Mouse (Mus musculus): Measurements from ENCODE around the gene Cuedc2.

Cuedc2 gene

DNA sequence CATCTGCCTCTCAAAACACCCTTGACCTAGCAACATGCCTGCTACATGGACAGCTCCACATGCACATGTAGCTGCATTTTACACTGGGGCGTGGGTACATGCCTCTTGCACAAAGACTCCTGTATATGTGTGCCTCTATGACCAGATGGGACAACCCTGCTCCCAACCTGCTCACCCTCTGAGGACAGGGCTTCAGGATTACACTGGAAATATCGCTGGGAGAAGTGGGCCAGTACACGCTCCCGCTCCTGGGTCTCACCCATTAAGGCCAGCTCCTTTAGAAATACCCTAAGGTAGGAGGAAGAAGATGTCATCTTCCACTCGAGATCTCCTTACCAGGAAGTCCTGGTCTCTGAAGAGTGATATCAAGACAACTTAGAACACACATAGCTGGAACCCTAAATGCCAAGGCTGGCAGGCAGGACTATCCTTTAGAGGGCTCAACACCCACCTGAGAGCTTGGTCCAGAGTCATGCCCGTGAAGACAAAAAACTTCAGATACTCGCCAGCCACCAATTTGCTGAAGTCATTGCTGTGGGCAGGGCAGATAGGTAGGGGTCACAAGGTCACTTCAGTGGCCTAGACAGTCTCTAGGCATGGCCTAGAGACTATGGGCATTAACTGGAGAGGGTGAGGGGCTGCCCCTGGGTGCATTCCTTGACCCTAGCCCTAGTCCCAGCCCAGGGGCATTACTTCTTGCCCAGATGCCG, 18.3 kb downstream of the Cuedc2 start:
- DNase-seq = peak; percentile 4 to 17

DNA sequence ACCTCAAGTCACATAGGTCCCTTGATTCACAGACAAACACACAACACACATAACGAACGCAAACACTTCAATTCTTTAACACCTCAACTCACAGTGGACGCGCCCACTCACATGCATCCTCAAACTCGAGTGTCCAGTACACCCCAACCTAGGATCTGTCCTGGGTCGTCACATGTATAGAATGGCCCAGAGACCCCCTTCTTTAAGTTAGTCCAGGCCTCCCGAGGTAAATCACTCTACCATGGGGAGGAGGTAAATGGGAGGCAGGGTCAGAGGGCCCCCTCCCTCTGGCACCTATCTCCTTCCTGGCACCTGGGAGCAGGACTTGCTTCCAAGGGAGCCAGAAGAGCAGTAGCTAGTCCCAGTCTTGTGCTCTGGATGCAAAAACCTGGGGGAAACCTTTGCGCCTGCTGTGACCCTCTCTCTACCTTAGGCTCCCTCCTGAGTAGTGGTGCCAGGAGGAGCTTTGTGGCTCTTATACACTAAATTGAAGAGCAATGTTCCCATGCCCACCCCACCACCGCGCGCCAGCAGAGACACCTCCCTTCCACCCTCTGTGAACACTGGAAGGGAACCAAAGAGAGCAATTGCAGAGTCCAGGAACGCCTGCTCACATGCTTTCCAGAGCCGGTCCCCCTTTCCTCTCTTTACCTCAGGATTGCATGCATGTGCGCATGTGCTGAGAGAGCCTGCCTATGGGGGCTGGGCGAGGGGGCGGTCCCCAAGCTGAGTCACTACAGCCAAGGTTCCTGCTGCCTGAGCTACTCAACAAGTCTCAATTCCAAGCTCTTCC, 19.7 kb downstream of the Cuedc2 start:
- peak; percentile 83 to 88 for DNase-seq

DNA sequence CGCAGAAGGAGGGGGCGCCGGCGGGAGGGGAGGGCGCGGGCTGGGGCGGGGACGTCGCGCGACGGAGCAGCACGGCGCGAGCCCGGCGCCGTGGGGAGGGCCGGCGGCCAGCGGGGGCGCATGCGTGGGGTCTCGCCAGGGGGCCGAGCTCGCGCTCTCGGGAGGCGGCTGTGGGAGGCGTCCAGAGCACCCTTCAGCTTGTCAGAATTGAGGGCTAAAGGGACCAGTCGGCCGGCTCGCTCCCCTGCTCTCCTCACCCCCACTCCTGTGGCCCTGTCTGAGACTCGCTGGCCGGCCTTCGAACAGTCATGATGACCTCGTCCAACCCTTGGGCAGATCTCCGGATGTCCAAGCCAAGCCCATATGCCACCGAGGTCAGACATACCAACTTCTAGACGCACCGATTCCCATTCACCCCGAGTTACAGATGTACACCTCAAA, 20.5 kb downstream of the Cuedc2 start:
- DNase-seq = peak; percentile 42 to 50

DNA sequence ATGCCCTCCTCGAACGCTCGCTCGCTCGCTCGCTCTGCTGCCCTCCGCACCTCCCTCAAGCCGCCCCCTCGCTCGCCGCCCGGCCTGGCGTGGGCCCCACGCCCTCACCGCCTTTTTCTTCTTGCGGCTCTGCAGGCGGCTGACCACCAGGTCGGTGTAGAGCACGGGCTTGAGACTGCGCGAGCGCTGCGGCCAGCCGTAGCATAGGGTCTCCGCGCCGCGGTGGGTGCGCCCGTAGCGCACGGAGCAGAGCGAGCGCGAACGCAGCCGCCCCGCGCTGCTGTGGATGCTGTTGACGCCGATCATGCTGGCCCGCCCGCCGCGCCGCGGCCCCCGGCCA, 21.0 kb downstream of the Cuedc2 start:
- DNase-seq = peak in 1 of 2 experiments; percentile 37

DNA sequence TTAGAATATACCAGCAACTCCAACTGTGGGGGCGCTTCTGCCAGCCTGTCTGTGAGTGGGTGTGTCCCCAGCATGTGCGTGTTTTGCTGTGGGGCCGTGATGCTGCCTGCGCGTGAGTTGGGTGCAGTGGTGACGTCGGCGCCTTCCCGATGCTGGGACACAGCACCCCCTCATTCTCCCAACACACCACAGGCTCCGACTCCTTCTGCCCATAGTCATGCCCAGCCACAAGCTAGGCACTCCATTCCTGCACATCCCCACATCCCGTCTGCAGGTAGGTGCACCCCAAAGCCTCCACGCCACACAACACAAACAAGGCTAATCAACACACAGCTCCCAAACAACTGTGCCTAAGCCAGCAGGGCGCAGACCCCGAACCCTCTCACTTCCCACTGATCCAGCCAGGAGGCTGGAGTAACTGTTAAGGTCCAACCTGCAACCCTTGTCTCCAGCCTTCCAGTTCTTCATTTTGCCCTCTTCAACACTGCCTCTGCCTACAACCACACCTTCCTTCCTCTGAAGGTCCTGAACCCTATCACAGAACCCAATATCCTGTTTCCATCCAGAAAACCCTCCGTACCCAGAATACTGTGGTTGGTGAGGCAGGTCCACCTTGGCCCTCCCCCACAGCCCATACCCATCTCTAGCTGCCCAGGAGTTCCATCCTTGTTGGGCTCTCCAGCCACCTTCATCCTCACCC, 21.5 kb downstream of the Cuedc2 start:
- DNase-seq = peak; percentile 12 to 13

DNA sequence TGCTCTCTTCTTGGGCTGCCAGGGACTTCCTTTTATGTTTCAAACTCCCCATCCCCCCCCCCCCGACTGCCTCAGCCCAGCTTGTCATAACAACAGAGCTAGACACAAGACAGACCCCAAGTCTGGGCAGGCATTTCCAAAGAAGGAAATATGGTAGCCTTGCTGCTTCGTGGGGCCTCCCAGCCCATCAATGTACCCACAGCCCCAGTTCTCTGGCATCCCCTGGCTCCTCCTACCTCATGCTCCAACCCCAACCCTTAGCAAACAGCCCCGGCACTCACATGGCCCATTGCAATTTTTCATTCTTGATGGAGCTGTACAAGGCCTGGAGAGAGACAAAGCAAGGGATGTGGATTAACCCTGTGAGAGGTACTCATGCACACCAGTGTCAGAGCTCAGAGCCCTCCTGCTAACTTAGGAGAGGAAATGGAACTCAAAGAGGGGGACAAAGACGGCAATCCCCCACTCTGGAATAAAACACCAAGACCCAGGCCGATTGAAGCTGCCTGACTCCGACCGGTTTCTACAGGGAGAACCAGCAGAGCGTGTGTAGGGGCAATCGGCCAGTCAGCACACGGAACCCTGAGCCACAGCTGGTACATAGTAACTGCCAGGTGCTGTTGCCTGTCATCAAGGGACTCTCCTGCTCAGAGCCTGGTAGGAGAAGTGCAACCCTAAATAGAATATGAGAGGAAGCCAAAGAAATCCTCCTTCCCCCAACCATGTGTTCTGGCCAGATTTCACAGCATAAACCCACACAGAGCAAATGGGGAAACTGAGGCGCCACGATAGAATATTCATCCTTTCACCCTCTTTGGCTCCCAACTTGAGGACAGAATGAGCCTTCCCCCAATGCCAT, 22.5 kb downstream of the Cuedc2 start:
- peak in 1 of 2 experiments; percentile 16 for DNase-seq

DNA sequence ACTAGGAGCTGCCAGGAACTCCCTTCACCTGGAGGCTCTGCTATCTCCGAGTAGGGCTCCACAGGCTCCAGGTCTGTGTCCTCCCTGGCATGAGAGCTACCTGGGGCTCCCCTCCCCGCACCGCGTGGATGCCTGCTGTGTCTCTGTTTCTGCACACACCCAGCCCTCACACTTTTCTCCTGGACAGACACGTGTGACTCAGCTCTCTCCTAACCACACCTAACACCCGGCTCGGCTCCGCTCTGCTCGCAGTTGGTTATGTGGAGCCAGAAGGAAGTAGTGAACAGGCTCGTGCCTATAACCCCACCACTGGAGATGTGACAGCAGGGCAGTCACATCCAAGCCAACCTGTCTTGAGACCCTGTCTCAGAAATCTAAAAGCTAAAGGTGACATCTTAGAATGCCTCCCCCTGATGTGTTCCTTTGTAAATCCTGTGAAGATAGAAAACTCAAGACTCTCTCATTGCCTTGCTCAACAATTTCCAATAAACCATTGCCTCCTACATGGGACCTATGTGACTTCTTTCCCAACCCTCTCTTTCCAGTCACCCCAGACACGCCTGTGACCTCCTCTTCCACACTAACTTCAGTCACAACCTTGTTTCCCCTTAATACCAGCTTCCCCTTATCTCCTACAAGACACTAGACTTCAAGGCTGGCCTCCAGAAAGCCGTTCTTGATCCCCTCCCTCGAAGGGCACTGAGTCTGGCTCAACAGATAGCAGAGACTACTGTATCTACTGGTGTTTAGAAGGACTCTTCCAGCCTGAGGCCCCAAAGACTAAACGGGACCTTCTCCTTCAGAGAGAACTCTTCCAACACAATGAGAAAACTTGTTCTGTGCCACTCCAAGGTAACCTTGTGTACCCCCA, 23.4 kb downstream of the Cuedc2 start:
- peak in 1 of 2 experiments; percentile 3 for DNase-seq

DNA sequence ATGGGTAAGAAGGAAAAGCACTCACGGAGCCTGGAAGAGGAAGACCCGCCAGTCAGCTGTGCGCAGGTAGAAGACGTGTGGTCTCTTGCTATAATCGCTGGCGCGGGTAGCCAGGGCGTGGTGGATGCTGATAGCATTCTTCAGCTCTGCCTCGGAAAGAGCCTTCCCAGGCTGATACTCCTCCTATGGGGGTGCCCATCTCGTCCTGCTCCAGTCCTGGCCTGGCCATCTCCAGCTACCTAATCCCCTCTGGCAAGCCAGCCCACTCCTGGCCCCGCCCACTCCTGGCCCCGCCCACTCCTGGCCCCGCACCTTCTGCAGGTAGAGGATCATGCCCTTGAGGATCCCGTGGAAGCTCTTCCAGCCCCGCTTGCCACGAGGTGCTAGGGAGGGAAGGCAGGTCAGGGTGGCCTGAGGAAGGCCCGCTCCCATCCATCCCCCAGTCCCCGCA, 24.3 kb downstream of the Cuedc2 start:
- peak; percentile 27 to 28 for DNase-seq

DNA sequence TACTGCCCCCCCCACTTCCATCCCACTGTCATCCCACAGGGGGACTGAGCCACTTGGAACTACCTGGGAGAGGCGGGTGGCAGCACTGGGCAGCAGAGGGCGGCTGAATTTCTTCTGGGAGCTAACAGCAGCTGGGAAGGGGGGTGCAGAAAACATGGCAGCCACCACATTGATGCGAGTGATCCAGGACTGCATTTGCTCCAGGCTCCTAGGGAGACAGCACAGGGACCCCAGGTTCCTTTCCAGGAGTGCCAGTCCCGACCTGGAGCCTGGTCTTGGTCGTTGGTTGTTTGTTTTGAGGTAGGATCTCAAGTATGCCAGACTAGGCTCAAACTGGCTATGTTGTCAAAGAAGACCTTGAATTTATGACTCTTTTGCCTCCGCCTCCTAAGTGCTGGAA, 24.9 kb downstream of the Cuedc2 start:
- no peak for DNase-seq

DNA sequence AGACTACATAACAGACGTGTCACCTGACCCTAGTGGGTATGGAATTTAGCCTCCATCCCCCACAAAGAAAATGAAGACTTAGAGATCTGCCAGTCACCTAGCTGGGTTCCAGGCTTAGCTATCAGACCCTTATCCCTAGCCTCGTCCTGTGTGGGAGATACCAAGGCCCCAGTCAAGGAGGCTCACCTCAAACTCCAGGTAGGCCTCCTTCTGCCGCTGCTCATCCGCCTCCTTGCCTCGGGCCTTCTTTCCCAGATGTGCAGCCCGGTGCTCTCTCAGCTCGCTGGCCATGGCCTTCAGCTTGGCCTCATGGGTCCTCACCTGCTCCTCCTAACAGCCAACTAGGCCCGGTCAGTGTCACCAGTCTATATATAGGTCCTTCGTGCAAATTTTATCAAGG, 25.4 kb downstream of the Cuedc2 start:
- no peak for DNase-seq

DNA sequence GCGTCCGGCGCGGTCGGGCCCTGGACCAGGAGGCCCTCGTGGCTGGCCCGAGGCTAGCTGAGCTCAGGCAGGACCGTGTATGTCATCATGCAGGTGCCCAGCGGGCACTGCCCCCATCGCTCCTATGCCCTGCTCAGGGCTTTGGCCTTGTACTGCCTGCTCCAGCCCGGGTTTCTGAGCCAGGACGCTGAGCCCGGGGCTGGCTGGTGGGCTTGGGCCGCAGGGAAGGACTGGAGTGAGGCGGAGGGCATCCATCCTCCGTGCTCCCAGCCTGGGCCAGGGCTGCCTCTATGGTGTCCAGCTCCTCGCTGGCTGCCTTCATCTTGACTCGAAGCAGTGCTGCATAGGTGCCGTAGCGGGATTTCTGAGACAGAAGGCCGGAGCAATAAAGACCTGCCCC, 25.9 kb downstream of the Cuedc2 start:
- DNase-seq = peak in 1 of 2 experiments; percentile 7

DNA sequence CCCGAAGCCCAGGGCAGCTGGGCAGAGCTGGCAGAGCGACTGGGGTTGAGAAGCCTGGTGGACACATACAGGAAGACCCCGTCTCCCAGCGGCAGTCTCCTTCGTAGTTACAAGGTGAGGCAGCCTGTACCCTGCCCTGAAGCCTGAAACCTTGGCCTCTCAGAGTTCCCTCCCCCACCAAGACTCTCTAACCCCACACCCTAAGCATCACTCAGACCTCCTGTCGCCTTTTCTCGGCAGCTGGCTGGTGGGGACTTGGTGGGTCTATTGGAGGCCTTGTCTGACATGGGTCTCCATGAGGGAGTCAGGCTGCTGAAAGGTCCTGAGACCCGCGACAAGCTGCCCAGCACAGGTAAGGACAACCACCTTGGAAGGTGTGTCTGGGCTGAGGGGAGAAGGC, 27.2 kb downstream of the Cuedc2 start:
- no peak for DNase-seq

DNA sequence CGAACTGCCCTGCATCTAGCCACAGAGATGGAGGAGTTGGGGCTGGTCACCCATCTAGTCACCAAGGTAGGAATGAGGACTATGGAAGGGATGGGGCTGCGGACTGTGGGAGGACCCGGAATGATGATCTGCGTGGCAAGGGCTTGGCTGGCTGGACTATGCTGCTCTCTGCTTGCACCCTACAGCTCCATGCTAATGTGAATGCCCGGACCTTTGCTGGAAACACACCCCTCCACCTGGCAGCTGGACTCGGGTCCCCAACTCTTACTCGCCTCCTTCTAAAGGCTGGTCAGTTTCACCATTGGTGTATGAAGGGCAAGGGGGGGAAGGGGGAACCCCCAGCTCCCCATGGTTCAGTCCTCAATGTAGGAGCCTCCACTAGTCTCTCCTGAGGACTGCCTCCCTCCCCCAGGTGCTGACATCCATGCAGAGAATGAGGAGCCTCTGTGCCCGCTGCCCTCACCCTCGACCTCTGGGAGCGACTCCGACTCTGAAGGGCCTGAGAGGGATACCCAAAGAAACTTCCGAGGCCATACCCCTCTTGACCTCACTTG, 28.1 kb downstream of the Cuedc2 start:
- DNase-seq = no peak

DNA sequence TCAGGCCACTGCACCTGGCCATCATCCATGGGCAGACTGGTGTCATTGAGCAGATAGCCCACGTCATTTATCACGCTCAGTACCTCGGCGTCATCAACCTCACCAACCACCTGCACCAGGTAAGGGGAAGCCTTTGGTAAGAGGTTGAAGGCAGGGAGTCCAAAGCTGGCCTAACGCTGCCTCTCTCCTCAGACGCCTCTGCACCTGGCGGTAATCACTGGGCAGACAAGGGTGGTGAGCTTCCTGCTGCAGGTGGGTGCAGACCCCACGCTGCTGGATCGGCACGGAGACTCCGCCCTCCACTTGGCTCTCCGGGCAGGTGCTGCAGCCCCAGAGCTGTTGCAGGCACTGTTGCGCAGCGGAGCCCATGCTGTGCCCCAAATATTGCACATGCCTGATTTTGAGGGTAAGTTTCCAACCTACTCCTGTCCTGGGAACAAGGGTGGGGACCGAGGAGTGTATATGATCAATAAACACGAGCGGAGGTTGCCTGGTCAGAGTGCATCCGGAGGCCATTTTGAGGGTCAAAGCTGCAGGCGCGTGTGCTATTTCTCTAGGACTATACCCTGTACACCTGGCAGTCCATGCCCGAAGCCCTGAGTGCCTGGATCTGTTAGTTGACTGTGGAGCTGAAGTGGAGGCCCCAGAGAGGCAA, 28.7 kb downstream of the Cuedc2 start:
- peak in 1 of 2 experiments; percentile 16 for DNase-seq

DNA sequence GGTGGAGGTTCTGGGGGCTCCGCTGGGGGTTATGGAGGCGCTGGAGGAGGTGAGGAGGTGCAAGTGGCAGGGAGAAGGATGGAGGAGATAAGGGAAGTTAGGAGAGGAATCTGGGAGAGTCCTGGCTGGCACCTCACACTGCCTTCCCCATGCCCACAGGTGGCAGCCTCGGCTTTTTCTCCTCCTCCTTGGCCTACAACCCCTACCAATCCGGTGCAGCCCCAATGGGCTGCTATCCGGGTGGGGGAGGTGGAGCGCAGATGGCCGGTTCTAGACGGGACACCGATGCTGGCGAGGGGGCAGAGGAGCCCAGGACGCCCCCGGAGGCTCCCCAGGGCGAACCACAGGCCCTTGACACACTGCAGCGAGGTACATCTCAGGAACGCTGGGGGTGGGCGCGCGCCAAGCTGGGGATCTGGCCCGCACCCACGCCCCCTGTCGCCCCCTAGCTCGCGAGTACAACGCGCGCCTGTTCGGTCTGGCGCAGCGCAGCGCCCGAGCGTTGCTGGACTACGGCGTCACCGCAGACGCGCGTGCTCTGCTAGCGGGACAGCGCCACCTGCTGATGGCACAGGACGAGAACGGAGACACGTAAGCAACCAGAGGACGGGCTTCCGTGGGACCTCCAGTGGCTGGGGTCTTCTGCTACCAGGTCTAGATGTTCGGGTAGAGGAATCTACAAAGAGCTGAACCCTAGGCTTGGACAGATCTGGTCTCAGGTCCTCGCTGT, 29.6 kb downstream of the Cuedc2 start:
- peak; percentile 97 for DNase-seq

DNA sequence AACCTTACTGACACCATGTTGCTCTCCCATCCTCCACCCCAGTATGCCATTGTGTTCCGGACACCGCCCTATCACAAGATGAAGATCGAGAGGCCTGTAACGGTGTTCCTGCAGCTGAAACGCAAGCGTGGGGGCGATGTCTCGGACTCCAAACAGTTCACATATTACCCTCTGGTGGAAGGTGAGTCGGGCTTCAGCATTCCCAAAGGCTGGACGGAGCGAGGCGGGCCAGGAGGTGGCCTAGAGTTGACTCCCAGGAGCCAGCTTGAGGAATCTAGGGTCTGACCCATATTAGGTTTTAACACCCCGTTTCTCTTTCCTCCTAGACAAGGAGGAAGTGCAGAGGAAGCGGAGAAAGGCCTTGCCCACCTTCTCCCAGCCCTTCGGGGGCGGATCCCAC, 30.2 kb downstream of the Cuedc2 start:
- DNase-seq = peak in 1 of 2 experiments; percentile 8

DNA sequence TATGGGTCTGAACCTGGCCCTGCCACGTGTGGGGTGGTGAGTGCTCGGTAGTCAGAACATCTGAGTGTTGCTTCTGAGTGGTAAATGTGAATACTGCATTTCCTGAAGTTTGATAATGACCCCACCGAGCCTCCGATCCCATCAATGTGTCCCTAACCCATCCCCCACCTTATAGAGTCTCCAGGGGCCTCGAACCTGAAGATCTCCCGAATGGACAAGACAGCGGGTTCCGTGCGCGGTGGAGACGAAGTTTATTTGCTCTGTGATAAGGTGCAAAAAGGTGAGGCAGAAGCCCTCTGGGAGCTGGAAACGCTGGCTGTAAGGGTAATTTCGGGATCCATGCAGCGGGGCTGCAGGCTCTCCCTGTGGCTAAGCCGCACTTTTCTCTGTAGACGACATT, 30.7 kb downstream of the Cuedc2 start:
- peak in 1 of 2 experiments; percentile 20 for DNase-seq

DNA sequence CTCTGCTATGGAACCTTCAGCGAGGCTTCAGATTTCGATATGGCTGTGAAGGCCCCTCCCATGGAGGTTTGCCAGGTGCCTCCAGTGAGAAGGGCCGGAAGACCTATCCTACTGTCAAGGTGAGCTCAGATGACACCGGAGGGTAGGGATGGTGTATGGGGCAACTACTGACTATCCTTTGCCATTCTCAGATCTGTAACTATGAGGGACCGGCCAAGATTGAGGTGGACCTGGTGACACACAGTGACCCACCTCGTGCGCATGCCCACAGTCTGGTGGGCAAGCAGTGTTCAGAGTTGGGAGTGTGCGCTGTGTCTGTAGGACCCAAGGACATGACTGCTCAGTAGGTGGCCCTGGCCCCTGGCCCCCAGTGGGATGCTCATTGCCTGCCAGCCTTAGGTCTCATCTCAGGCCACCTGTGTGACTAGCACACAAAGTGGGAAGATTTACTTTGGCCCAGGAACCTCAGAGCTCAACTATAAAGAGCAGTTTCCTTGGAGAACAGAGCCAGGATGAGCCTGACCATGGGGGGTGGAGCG, 31.7 kb downstream of the Cuedc2 start:
- DNase-seq = no peak

DNA sequence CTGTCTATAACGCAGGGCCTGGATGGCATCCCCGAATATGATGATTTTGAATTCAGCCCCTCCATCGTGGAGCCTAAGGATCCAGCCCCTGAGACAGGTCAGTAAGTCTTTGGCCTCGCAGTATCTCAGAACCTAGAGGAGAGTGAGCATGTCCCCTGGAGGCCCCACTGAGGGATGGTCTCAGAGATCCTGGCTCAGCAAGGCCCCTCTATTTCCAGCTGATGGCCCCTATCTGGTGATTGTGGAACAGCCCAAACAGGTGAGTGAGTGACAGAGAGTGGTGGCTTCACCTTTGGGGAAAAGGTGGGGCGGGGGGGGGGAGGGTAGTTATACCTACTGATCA, 32.3 kb downstream of the Cuedc2 start:
- DNase-seq = no peak
